In the genomic region with DNA sequence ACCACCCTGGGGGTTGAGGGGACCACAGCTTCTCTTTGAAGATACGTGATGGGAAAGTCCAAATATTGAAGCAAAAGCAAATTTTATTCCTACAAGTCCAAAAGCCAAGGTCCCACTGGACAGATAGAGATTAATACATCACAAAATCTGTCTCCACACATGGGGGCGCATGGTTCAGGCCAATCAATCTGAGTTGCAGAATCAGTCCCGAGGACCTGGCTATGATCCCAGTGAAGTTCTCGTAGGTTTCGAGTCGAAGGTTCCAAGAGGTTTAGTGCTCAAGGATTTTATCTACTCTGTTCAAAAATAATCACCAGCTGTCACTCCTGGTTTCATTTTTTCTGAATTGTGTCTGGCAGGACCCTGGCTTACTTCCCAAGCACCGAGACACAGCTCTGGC, we compare ENCODE assay signal across 8 mouse cellular contexts. TPM values are rescaled to one million over a fixed set of nuclear protein-coding genes. Genes with fewer than 3 reads are reported as not detected.
DNase-seq lines count a peak whose midpoint lies in the region; ATAC-seq lines count a peak whose summit lies in the region.

No protein-coding gene starts in this region.

- peak; percentile 29 for DNase-seq in adrenal gland, postnatal 14 days
- DNase-seq in adrenal gland, adult 2 months: no peak
- no peak for DNase-seq in neural tube, embryonic 11.5 days (ENCODE audit: low spot score)
- DNase-seq in neural tube, embryonic 10.5 days (ENCODE audit: extremely low spot score, low spot score): no peak
- DNase-seq in urinary bladder, postnatal 25 days (ENCODE audit: low spot score): no peak
- no peak for DNase-seq in layer of hippocampus, postnatal 10 days (ENCODE audit: low spot score in 2 of 2)
- DNase-seq in retina, embryonic 14.5 days (ENCODE audit: low spot score): no peak

- H3K4me3 ChIP-seq in neural tube, embryonic 11.5 days (ENCODE audit: low read depth, low read length): no peak overlapping the region
- no peak overlapping the region for H3K4me3 ChIP-seq in liver, embryonic 12.5 days

- ATAC-seq in neural tube, embryonic 11.5 days (ENCODE audit: insufficient read depth, low FRiP score, low TSS enrichment): no peak
- no peak for ATAC-seq in liver, embryonic 12.5 days

- H3K4me2 ChIP-seq in neural tube, embryonic 11.5 days (ENCODE audit: low read depth): peak overlapping the region; percentile 58; the same call in 1 of the 2 replicates
- peak overlapping the region; percentile 51; the same call in 1 of the 2 replicates for H3K4me2 ChIP-seq in liver, embryonic 12.5 days

- WGBS in neural tube, embryonic 11.5 days: 65% methylated on average over 7 of the region's 7 CpGs
- WGBS in liver, embryonic 12.5 days (ENCODE audit: insufficient replicate concordance): 41% methylated on average over 7 of the region's 7 CpGs

- no peaks in the 10 kb centered on the region for H3K36me3 ChIP-seq in neural tube, embryonic 11.5 days (ENCODE audit: control insufficient read depth, insufficient read depth, low read length)
- H3K36me3 ChIP-seq in liver, embryonic 12.5 days: no peaks in the 10 kb centered on the region

- no peak overlapping the region for H3K27ac ChIP-seq in neural tube, embryonic 11.5 days (ENCODE audit: low read depth, low read length)
- H3K27ac ChIP-seq in liver, embryonic 12.5 days: no peak overlapping the region

- peak overlapping the region; percentile 51; the same call in 1 of the 2 replicates for H3K9ac ChIP-seq in neural tube, embryonic 11.5 days (ENCODE audit: low read length)
- no peak overlapping the region for H3K9ac ChIP-seq in liver, embryonic 12.5 days

- no peaks in the 10 kb centered on the region for H3K9me3 ChIP-seq in neural tube, embryonic 11.5 days (ENCODE audit: control insufficient read depth, low read length)
- H3K9me3 ChIP-seq in liver, embryonic 12.5 days (replicated peaks): no peaks in the 10 kb centered on the region

- H3K4me1 ChIP-seq in neural tube, embryonic 11.5 days (ENCODE audit: control insufficient read depth, insufficient read depth, low read length): peaks cover 17% of the 10 kb centered on the region
- H3K4me1 ChIP-seq in liver, embryonic 12.5 days: peaks cover 10% of the 10 kb centered on the region; the same call in 1 of the 2 replicates

- no peaks in the 10 kb centered on the region for H3K27me3 ChIP-seq in neural tube, embryonic 11.5 days (ENCODE audit: control insufficient read depth, insufficient read depth, low read length)
- peaks cover 52% of the 10 kb centered on the region for H3K27me3 ChIP-seq in liver, embryonic 12.5 days (replicated peaks)

RNA-seq across cellular contexts. Expression of a gene that starts 4.7 kb away (rescaled TPM):
- 0.41 TPM in 1 of 2 replicates, not detected in the other for total RNA-seq in adrenal gland, postnatal 14 days (2021)
- under 1 TPM; 0.24 to 0.61 TPM for total RNA-seq in adrenal gland, adult 2 months (2021)
- polyA plus RNA-seq in adrenal gland, adult 2 months (2012; rRNA removed): 1.6 and 2.1 TPM in 2 replicates
- polyA plus RNA-seq in neural tube, embryonic 11.5 days (2014; fragmentation: Nextera tagmentation; extraction: Ambion mirVana): 0.15 TPM in 1 of 2 replicates, not detected in the other
- polyA plus RNA-seq in liver, embryonic 12.5 days (2016; fragmentation: Nextera tagmentation; extraction: Ambion mirVana): not detected in 2 replicates
- under 1 TPM; 0.51 to 0.85 TPM for total RNA-seq in layer of hippocampus, postnatal 10 days (2021)

RNA-seq across cellular contexts. Expression of a gene that starts 30.4 kb away (rescaled TPM):
- 0.22 and 1.0 TPM in 2 replicates for total RNA-seq in adrenal gland, postnatal 14 days (2021)
- total RNA-seq in adrenal gland, adult 2 months (2021): under 1 TPM; 0.31 to 0.37 TPM
- polyA plus RNA-seq in adrenal gland, adult 2 months (2012; rRNA removed): 0.15 TPM in 1 of 2 replicates, not detected in the other
- polyA plus RNA-seq in neural tube, embryonic 11.5 days (2014; fragmentation: Nextera tagmentation; extraction: Ambion mirVana): 1.7 and 2.5 TPM in 2 replicates
- polyA plus RNA-seq in liver, embryonic 12.5 days (2016; fragmentation: Nextera tagmentation; extraction: Ambion mirVana): 0.55 and 0.79 TPM in 2 replicates
- total RNA-seq in layer of hippocampus, postnatal 10 days (2021): 1 to 10 TPM; 3.3 to 4.9 TPM

RNA-seq across cellular contexts. Expression of a gene that starts 39.4 kb away (rescaled TPM):
- 0.98 TPM in 1 of 2 replicates, not detected in the other for total RNA-seq in adrenal gland, postnatal 14 days (2021)
- 1 to 10 TPM in 1 of 2 experiments, under 1 TPM in 1; 0.49 to 1.1 TPM for total RNA-seq in adrenal gland, adult 2 months (2021)
- polyA plus RNA-seq in adrenal gland, adult 2 months (2012; rRNA removed): 0.98 and 1.1 TPM in 2 replicates
- polyA plus RNA-seq in neural tube, embryonic 11.5 days (2014; fragmentation: Nextera tagmentation; extraction: Ambion mirVana): not detected in 2 replicates
- not detected in 2 replicates for polyA plus RNA-seq in liver, embryonic 12.5 days (2016; fragmentation: Nextera tagmentation; extraction: Ambion mirVana)
- total RNA-seq in layer of hippocampus, postnatal 10 days (2021): not detected

RNA-seq across cellular contexts. Expression of a gene that starts 51.2 kb away (rescaled TPM):
- 105 and 120 TPM in 2 replicates for total RNA-seq in adrenal gland, postnatal 14 days (2021)
- total RNA-seq in adrenal gland, adult 2 months (2021): 100 to 1,000 TPM in 1 of 2 experiments, 10 to 100 TPM in 1; 60.9 to 108 TPM
- polyA plus RNA-seq in adrenal gland, adult 2 months (2012; rRNA removed): 89.5 and 121 TPM in 2 replicates
- polyA plus RNA-seq in neural tube, embryonic 11.5 days (2014; fragmentation: Nextera tagmentation; extraction: Ambion mirVana): 79.8 and 93.6 TPM in 2 replicates
- 177 and 178 TPM in 2 replicates for polyA plus RNA-seq in liver, embryonic 12.5 days (2016; fragmentation: Nextera tagmentation; extraction: Ambion mirVana)
- total RNA-seq in layer of hippocampus, postnatal 10 days (2021): 10 to 100 TPM; 20.7 to 21.4 TPM

RNA-seq across cellular contexts. Expression of a gene that starts 51.3 kb away (rescaled TPM):
- not detected in 2 replicates for total RNA-seq in adrenal gland, postnatal 14 days (2021)
- not detected for total RNA-seq in adrenal gland, adult 2 months (2021)
- not detected in 2 replicates for polyA plus RNA-seq in adrenal gland, adult 2 months (2012; rRNA removed)
- polyA plus RNA-seq in neural tube, embryonic 11.5 days (2014; fragmentation: Nextera tagmentation; extraction: Ambion mirVana): 0.27 and 0.31 TPM in 2 replicates
- not detected in 2 replicates for polyA plus RNA-seq in liver, embryonic 12.5 days (2016; fragmentation: Nextera tagmentation; extraction: Ambion mirVana)
- under 1 TPM in 1 of 2 experiments, not detected in 1; 0.25 TPM for total RNA-seq in layer of hippocampus, postnatal 10 days (2021)
